Mouse (Mus musculus): ENCODE data around the gene Dclre1c.

DNA sequence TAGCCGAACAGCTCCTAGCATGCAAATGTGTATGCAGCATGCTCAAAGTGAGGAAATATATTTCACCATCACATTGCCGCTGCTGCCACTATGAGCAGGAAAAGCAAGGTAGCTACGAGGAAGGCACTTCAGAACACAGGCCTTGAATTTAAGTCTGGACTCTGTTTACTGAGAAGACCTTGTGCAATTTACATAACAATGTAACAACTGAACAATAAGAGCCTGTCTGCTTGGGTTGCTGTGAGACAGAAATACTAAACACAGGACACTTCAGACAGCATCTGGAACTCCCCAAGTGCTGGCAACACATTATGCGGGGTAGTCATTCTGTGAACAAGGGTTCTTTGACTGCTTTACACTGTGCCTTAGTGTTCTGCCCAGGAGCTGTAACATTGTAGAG lies 3.8 kb upstream of the Dclre1c start:
- TF ChIP-seq CTCF (IDR thresholded peaks at IDR 0.05; ENCODE audit: insufficient read depth, low read length), result no peak
- TF ChIP-seq POLR2A (IDR thresholded peaks at IDR 0.05; ENCODE audit: borderline replicate concordance, extremely low read depth, low read depth, low read length), result no peak
